Mouse (Mus musculus): Measurements from ENCODE around the gene Fscn2. TPM values are rescaled to one million over a fixed set of nuclear protein-coding genes. Genes with fewer than 3 reads are reported as not detected.
"Not testable (repeated sequence)": the region's sequence is repeated elsewhere in the genome, so short reads cannot be mapped to it uniquely, and the experiment has no call there.

The Fscn2 gene
- total RNA-seq, 2 experiments from 2014 or later: 1.0 TPM; not detected in 1

DNA sequence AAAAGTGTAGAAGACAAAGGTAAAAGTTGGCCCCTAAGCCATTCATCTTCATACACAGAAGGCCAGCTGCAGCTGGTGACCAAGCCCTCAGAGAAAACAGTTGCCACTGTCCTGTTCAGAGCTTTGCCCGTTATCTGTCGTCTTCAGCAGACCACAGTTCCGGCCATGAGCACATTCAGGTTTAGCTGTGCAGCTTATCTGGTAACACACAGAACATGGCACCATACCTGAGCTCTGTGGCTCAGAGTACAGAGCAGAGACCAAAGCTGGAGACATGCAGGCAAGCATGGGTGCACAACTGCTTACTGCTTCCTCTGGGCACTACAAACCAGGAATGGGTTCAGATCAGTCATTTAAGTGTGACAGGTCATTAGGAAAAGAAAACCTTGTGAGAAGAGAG lies 44.5 kb downstream of the Fscn2 start:
- no peak for DNase-seq

DNA sequence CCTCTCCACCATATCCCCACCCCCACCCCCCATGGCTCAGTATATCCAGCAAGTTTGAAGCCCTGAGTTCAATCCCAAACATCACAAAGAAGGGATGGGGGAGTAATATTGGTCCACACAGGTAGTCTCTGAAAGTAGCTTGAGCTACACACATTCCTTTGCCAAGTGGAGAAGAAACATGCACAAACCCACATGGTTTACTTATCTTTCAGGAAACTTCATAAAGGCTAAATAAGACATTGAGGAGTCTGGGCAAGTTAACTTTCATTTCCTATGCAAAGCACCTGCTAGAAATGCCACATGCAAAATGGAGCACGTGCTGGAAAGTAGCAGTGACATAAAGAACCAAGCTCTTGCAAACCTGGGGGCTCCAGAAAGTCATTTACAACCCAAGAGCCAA lies 45.1 kb downstream of the Fscn2 start:
- no peak for DNase-seq

DNA sequence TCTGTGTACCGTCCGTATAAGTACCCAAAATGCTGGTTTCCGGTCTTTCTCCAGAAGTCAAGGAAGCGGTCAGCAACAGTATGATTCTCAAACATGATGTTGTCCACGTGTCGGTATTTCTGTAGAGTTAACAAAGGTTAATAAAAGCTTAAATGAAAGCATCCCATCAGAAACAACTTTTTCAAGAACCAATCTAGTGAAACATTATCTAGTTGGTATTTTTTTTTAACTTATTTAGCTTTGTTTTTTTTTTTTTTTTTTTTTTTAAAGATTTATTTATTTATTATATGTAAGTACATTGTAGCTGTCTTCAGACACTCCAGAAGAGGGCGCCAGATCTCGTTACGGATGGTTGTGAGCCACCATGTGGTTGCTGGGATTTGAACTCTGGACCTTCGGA lies 52.3 kb downstream of the Fscn2 start:
- DNase-seq: not testable (repeated sequence)

Small RNA genes within 50 kb of the gene (microRNA-seq; reads per million reads assigned to microRNA genes)
- 0 reads per million in 2 experiments for gene Gm23419
- gene Mir6935: 0.60 to 1.5 reads per million in 2 experiments

Other genes starting within 250 kb of the Fscn2 start
- gene Slc38a10, start 210.2 kb upstream of the Fscn2 start, total RNA-seq (2021): 10 to 100 TPM; 80.2 to 86.1 TPM
- 10 to 100 TPM; 19.6 to 20.0 TPM for gene Bahcc1, start 128.6 kb upstream of the Fscn2 start, total RNA-seq (2021)
- gene Actg1, start 13.0 kb upstream of the Fscn2 start, total RNA-seq (2021): 1,000 to 10,000 TPM; 1,262 to 1,401 TPM
- 10 to 100 TPM; 17.3 to 21.6 TPM for gene Faap100, start 17.2 kb downstream of the Fscn2 start, total RNA-seq (2021)
- gene Nploc4, start 76.2 kb downstream of the Fscn2 start, total RNA-seq (2021): 10 to 100 TPM; 59.9 to 64.4 TPM
- under 1 TPM in 1 of 2 experiments, not detected in 1; 0.30 TPM for gene Tspan10, start 81.1 kb downstream of the Fscn2 start, total RNA-seq (2021)
- gene Pde6g, start 92.0 kb downstream of the Fscn2 start, total RNA-seq (2021): under 1 TPM; 0.48 to 0.90 TPM
- gene Oxld1, start 96.5 kb downstream of the Fscn2 start, total RNA-seq (2021): 10 to 100 TPM; 13.2 to 15.6 TPM
- gene Ccdc137, start 96.6 kb downstream of the Fscn2 start, total RNA-seq (2021): 10 to 100 TPM; 25.3 to 31.8 TPM
- 10 to 100 TPM; 48.3 to 49.8 TPM for gene Arl16, start 106.1 kb downstream of the Fscn2 start, total RNA-seq (2021)
- gene Mrpl12, start 123.1 kb downstream of the Fscn2 start, total RNA-seq (2021): 10 to 100 TPM; 70.4 to 71.7 TPM
- gene Slc25a10, start 130.3 kb downstream of the Fscn2 start, total RNA-seq (2021): 10 to 100 TPM; 18.7 to 20.4 TPM
- under 1 TPM; 0.15 to 0.18 TPM for gene Gcgr, start 169.2 kb downstream of the Fscn2 start, total RNA-seq (2021)
- gene Mcrip1, start 188.2 kb downstream of the Fscn2 start, total RNA-seq (2021): 10 to 100 TPM; 71.3 to 71.6 TPM
- not detected for gene Ppp1r27, start 189.6 kb downstream of the Fscn2 start, total RNA-seq (2021)
- gene P4hb, start 211.7 kb downstream of the Fscn2 start, total RNA-seq (2021): 100 to 1,000 TPM; 118 to 122 TPM
- 100 to 1,000 TPM; 266 to 282 TPM for gene Arhgdia, start 220.1 kb downstream of the Fscn2 start, total RNA-seq (2021)
- 10 to 100 TPM; 60.0 to 67.6 TPM for gene Alyref, start 236.8 kb downstream of the Fscn2 start, total RNA-seq (2021)
- 100 to 1,000 TPM in 1 of 2 experiments, 10 to 100 TPM in 1; 85.0 to 103 TPM for gene Anapc11, start 236.9 kb downstream of the Fscn2 start, total RNA-seq (2021)
- 1 to 10 TPM; 1.2 to 1.8 TPM for gene Npb, start 246.9 kb downstream of the Fscn2 start, total RNA-seq (2021)

All from layer of hippocampus, postnatal 36 days (tissue).